Mouse (Mus musculus) thymus, adult 2 months (tissue): ENCODE measurements around the gene Asb16.

Source experiments
- CTCF ChIP-seq: fragments of 200-500 bp; IDR thresholded peaks from 2 replicates; pipeline ENCODE4 v1.5.1; 2012; ENCODE audit warnings: mild to moderate bottlenecking, control low read depth, low read length, moderate library complexity, borderline replicate concordance; ENCODE audit not compliant: control insufficient read depth, poor library complexity, insufficient read depth; ENCODE audit errors: extremely low read depth
- POLR2A ChIP-seq: fragments of 200-500 bp; IDR thresholded peaks from 2 replicates; pipeline ENCODE4 v1.6.1; 2012; ENCODE audit warnings: mild to moderate bottlenecking, low read length, control low read depth, moderate library complexity; ENCODE audit not compliant: control insufficient read depth, poor library complexity, insufficient read depth; ENCODE audit errors: extremely low read depth

DNA sequence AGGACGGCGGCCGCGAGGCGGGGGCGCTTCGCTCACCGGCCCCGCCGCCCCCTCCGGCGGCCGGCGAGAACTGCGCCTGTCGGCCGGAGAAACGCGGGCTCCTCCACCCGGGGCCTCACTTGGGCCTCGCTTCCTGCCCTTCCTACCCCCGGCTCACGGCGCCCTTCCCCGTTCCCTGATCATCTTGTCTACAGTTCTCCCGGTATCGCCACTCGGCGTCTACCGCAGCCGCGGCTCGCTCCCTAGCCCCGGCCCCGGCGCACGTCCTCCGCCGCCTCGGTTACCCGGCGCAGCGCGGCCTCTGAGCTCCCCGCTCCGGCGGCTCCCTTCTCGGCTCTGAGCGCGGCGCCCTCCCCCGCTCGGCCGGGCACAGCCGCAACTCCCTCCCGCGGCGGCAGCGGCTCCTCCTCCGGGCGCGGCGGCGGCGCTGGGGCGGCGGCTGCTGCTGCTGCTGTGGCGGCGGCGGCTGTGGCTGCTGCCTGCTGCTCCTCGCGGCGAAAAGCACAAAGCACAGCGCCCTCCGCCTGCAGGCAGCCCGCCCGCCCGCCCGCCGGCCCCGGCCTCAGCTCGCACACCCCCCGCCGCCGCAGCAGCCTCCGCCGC is 48.9 kb downstream of the Asb16 start:
- TF ChIP-seq CTCF = 0 out of 2 replicates have a peak, but pooled peaks have one; percentile 34
- TF ChIP-seq POLR2A = peak; percentile 37
